Mouse (Mus musculus) cerebellum, adult 18-20 months (tissue): Measurements from ENCODE around the gene Klhl25.
"Not testable (repeated sequence)": the region's sequence is repeated elsewhere in the genome, so short reads cannot be mapped to it uniquely, and the experiment has no call there.

Experiments
- DNase-seq, 2 experiments: peaks; one replicate each; pipeline ENCODE4 v3.0.0; 2021

The Klhl25 gene

DNA sequence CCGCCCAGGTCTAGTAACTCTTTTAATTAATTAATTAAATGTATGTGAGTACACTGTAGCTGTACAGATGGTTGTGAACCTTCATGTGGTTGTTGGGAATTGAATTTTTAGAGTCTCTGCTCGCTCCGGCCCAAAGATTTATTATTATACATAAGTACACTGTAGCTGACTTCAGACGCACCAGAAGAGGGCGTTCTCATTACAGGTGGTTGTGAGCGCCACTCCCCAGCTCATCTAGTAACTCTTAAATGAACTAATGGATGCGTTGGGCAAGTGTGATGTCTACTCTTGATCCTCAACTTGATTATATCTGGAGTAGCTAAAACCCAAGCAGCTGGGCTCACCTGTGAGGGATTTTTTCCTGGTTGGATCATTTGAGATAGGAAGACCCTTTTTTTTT, 1.2 kb upstream of the Klhl25 start:
- no peak for DNase-seq

- DNase-seq = no peak
These were observed 621 bp upstream of the Klhl25 start for GRCm38 (mm10) chr7:75847489-75847888.

DNA sequence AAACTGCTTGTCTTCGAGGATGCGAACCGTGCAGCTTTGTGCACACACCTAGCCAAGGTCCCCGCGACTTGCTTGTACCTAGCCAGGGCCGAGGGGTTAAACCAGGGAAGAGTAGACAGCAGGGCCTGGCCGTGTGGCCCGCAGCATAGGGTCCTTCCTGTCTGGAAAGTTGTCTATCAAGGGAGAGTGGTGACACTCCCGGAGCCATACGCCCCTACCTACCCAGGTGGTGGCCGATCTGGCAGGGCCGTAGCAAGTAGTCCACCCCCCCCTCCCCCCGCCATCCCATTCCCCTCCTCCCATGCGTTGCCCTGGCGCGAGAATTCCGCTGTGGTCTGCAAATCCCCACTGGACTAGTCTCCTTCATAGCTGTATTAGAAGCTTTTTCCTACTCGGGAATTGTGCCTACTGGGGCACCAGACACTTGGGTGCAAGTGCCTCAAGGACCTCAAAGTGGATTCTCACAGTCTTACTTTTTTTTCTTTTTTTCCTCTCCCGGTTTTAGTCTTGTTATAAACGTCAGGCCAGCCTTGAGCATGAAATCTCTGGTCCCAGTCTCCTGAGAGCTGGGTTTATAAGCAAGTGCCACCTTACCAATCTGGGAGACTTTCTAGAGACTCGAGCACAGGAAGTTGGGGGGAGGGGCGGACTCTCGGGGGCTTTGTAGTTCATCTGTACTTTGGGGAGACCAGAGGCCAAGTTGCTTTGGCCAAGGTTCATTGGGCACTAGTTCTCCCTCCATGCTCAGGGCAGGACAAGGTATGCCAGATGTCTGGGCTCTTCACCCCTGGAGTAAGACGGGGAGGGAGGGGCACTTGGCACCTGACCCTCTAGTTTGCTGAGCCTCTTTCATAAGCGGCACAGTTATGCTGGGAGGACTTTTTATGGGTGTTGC, 913 bp downstream of the Klhl25 start:
- peak in 1 of 2 experiments; percentile 46 for DNase-seq

GRCm38 (mm10) chr7:75850396-75850795, 2.3 kb downstream of the Klhl25 start:
- not testable (repeated sequence) for DNase-seq

GRCm38 (mm10) chr7:75851290-75851689, 3.2 kb downstream of the Klhl25 start:
- no peak for DNase-seq

- DNase-seq = peak; percentile 40 to 53
These were observed 4.3 kb downstream of the Klhl25 start for GRCm38 (mm10) chr7:75852363-75852762.

- DNase-seq = no peak
These were observed 5.2 kb downstream of the Klhl25 start for GRCm38 (mm10) chr7:75853171-75853830.

- peak; percentile 66 to 68 for DNase-seq
These were observed 6.3 kb downstream of the Klhl25 start for GRCm38 (mm10) chr7:75854231-75854925.

- no peak for DNase-seq
These were observed 6.9 kb downstream of the Klhl25 start for GRCm38 (mm10) chr7:75855028-75855427.

DNA sequence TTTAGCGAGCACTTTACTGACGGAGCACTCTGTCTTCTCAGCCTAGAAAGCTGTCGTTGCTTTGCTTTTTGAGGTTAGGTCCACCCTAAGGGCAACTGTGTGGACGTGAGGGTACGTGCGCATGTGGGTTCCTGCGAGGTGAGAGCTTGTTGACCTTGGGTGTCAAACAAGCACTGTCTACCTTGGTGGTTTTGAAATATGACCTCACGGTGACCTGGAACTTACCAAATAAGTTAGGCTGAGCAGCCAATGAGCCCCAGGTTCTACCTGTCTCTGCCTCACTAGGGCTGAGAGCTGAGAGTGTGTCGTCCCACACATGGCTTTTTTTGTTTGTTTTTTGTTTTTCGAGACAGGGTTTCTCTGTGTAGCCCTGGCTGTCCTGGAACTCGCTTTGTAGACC, 8.1 kb downstream of the Klhl25 start:
- no peak for DNase-seq

DNA sequence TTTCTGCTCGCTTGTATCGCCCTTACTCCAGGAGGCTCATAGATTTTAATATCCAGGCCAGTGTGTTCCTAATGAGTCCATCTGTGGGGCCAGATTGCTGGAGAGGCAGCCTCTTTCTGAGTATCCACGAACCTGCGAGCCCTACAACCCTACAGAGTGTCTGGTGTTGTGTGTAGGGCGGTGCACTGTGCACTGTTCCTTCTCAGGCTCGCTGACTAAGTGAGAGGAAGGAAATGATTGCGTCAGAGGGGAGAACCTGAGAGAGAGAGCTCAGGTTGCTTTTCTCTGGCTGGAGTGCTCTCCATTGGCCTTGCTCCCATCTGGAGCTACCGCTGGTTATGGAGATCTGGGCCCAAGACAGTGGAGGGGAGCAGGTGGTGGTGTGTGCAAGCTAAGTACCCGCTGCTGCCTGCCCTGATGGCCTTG, 11.7 kb downstream of the Klhl25 start:
- DNase-seq = peak; percentile 60 to 64

DNA sequence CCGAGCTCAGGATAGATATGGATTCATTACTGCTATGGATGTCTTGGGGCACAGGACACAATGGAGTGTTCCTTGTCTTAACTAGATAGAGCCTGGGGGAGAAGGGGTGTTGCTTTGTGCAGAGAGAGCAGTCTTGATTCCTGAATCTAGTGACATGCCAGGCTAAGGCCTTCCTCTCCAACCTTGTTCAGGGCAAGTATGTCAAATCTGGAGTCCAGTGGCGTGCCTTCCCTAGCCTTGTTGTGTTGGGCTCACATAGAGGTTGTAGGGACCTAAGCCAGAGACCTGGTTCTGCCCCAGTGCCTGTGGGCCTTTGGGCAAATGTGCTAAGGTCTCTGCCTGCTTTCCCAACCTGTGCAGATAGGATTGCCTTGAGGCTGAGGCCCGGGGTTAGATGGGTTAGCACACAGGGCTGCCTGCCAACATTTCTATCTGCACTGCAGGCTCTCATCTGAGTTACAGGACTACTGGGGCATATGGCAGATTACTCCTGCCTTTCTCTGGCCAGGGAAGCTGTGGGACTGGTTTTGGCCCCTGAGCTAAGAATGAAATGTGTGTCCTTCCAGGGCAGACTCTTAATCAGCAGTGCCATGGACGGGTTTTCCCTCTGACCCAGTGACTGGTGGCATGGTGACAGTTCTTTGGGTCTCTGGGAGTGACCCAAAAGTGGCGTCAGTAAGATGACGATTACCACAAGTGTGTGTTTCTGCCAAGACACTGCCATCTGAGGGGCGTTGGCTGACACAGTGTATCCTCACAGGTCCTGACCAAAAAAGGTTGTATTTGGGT, 13.7 kb downstream of the Klhl25 start:
- DNase-seq = peak; percentile 38 to 54

DNA sequence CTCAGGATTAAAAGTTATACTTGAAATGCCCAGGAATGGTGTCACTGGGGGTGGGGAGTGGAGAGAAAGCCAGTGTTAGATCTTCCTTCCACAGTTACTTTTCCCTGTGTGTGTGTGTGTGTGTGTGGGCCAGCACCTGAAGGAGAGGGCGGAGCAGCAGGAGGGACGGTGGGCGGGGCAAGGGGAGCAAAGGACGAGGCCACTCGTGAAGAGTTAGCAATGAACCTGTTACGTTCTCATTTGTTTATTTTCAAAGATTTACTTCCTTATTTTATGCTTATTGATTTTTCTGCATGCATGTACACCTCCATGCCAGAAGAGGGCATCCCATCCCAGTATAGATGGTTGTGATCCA, 14.3 kb downstream of the Klhl25 start:
- DNase-seq = not testable (repeated sequence)

DNA sequence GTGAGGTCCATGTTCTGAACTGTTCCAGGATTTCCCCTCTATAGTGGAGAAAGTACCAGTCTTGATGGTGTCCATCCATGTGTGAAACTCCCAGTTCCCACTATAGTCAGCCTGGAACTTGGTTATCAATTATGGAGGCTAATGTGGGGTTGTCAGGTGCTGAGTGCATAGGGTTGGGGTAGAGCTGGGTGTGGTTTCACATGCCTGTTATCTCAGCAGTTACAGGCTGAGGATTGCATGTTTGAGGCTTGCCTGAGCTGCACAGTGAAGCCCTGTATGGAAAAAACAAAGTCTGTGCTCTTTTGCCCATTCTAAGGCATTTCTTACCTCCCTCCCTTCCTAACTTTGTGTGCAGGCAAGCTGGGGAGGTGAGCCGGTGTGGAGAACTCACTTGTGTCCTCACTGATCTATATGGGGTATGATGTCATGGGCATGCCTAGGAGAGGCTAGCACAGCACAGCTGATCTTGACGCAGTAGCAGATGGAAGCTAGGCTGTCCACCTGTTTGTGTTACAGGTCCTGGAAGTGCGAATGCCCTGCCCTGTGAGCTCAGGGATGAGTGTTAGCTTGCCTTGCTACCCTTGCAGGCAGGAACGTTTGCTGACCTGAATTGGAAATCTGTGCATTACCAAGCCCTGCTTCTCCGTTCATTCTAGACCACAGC, 15.3 kb downstream of the Klhl25 start:
- not testable (repeated sequence) for DNase-seq

GRCm38 (mm10) chr7:75865026-75865425, 16.9 kb downstream of the Klhl25 start:
- DNase-seq = no peak

- no peak for DNase-seq
These were observed 18.4 kb downstream of the Klhl25 start for GRCm38 (mm10) chr7:75866557-75866956.

DNA sequence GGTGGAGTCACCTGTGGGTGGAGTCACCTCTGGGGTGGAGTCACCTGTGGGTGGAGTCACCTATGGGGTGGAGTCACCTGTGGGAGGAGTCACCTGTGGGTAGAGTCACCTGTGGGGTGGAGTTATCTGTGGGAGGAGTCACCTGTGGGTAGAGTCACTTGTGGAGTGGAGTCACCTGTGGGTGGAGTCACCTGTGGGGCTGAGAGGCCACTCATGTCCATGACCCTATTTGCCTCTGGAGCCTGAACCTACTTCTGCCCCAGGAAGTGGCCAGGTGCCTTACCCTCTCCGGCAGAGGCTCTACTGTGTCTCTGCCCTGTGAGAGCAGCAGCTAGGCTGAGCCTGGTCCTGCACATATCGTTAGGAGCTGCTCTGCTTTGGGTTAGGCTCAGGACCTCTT, 20.6 kb downstream of the Klhl25 start:
- DNase-seq = no peak

DNA sequence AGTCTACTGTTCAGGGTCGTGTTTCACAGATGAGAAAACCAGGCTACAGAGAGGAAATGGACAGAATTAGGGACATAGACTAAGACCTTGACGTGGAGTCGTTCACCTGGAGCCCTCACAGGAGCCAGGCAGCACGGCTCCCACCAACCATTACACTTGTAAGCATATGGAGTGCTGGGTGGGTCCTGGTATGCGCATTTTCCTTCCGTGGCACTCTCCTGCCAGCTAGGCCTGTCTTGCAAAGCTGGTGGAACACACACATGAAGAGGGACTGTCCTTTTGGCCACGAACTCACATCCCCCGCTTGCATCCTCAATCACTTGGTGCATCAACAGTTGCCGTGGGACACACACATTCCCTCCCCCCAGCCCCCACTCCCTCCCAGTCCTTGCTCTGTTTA, 22.4 kb downstream of the Klhl25 start:
- DNase-seq = no peak

GRCm38 (mm10) chr7:75872255-75872654, 24.1 kb downstream of the Klhl25 start:
- no peak for DNase-seq

DNA sequence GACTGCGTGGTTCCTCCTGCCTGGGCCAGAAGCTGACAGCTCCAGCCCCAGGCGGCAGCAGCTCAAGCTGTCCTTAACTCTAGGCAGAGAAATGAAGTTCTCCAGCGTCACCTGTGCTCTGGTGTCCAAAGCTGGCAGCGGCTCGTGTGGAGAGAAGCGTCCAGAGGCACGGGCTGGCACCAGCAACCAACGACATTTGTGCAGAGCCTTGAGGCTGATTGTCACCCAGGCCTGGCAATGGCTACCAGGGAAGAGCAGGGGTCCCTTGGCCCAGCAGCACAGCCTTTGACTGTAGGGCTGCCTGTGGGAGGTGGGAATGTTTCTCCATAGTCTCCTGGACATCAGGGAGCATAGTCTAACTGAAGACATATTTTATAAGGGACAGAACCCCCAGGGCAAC, 24.6 kb downstream of the Klhl25 start:
- no peak for DNase-seq

GRCm38 (mm10) chr7:75873216-75873615, 25.1 kb downstream of the Klhl25 start:
- DNase-seq = no peak

DNA sequence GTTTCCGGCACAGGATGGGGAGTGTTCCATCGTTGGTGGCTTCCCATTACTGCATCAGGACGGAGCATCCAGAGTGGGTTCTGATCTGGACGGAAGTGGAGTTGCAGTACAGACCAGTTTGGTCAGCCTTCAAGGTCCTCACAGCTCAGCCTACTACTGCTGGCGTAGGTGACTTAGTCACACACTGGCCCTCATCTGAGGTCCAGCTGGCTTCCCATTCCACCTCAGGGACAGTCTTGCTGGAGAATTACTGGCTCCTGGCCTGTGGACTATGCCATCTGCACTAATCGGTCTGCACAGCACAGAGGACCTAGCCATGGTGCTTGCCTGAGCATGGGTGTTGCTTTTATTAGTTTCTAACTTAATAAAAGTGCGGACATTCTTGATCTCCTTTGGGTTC, 25.6 kb downstream of the Klhl25 start:
- no peak for DNase-seq
